Mouse (Mus musculus) liver, embryonic 14.5 days (tissue): ENCODE data around the gene Otx1. TPM values are rescaled to one million over a fixed set of nuclear protein-coding genes. Genes with fewer than 3 reads are reported as not detected.

ENCODE experiments used
- ATAC-seq: fragments of 200-750 bp; cut with Nextera tagmentation; 2 replicates; pipeline ENCODE4 v1.8.0; 2017; ENCODE audit warnings: moderate number of reproducible peaks, mild to moderate bottlenecking, moderate library complexity; ENCODE audit not compliant: insufficient read depth
- DNase-seq, 3 experiments: peaks; one replicate each; pipeline ENCODE4 v3.0.0-alpha.2; 2012 to 2013; ENCODE audit warnings: low read depth in 3 of 3, low spot score in 3 of 3
- H3K27ac ChIP-seq: fragments of 300-500 bp; sonication (generic); 2 replicates; pipeline ENCODE4 v1.5.1; 2014; ENCODE audit warnings: moderate library complexity, mild to moderate bottlenecking, control low read depth, inconsistent platforms
- H3K27me3 ChIP-seq: fragments of 300-500 bp; sonication (generic); 2 replicates; pipeline ENCODE4 v1.6.1; 2014; ENCODE audit warnings: mild to moderate bottlenecking, low read length, moderate library complexity; ENCODE audit not compliant: control insufficient read depth, insufficient read depth
- H3K36me3 ChIP-seq: fragments of 300-500 bp; sonication (generic); replicated peaks from 2 replicates; pipeline ENCODE4 v1.6.1; 2014; ENCODE audit warnings: low read depth; ENCODE audit not compliant: control insufficient read depth, insufficient read depth
- H3K4me1 ChIP-seq, 2 experiments: fragments of 200-500 bp in 1 of 2; fragments of 300-500 bp in 1 of 2; sonication (generic) in 1 of 2; replicated peaks; 2 replicates each; pipeline ENCODE4 v1.6.1; 2012 to 2014; ENCODE audit warnings: antibody characterized with exemption in 1 of 2, inconsistent platforms in 1 of 2, low read length in 1 of 2; ENCODE audit not compliant: control insufficient read depth in 2 of 2, insufficient read depth in 2 of 2
- H3K4me2 ChIP-seq: fragments of 300-500 bp; sonication (generic); 2 replicates; pipeline ENCODE4 v1.6.1; 2014; ENCODE audit warnings: low read depth, mild to moderate bottlenecking, control low read depth, moderate library complexity
- H3K4me3 ChIP-seq, 2 experiments: fragments of 200-500 bp in 1 of 2; fragments of 300-500 bp in 1 of 2; sonication (generic) in 1 of 2; 2 replicates each; pipeline ENCODE4 v1.5.1; 2012 to 2014; ENCODE audit warnings: low read depth in 2 of 2, low read length in 2 of 2, mild to moderate bottlenecking in 2 of 2, control low read depth in 1 of 2, inconsistent platforms in 1 of 2, moderate library complexity in 1 of 2; ENCODE audit not compliant: insufficient read depth in 1 of 2
- H3K9ac ChIP-seq: fragments of 300-500 bp; sonication (generic); replicated peaks from 2 replicates; pipeline ENCODE4 v1.6.1; 2014; ENCODE audit warnings: mild to moderate bottlenecking, control low read depth, moderate library complexity
- H3K9me3 ChIP-seq: fragments of 300-500 bp; sonication (generic); 2 replicates; pipeline ENCODE4 v1.6.1; 2016; ENCODE audit warnings: low read length, mixed read lengths; ENCODE audit not compliant: control insufficient read depth
- CTCF ChIP-seq: IDR thresholded peaks from 2 replicates; pipeline ENCODE4 v1.5.1; 2016; ENCODE audit warnings: antibody characterized with exemption, low read depth, control low read depth
- EP300 ChIP-seq: IDR thresholded peaks from 2 replicates; pipeline ENCODE4 v1.6.1; 2016; ENCODE audit warnings: antibody characterized with exemption, low read depth
- WGBS: fragments of 180-500 bp; shearing (Covaris S2); extraction: QIAGEN DNeasy Blood & Tissue Kit; methylation state at CpG from one replicate; pipeline ENCODE4 v1.1.7; 2014; ENCODE audit not compliant: insufficient replicate concordance; 5-methylcytosine and 5-hydroxymethylcytosine counted together
- polyA plus RNA-seq, 2 experiments: library from polyadenylated mRNA; depleted of rRNA in 1 of 2; stranded (reverse) in 1 of 2; unstranded in 1 of 2; fragments of >200 nt; fragmentation: Nextera tagmentation in 1 of 2; extraction: Ambion mirVana in 1 of 2; gene quantifications; 2 replicates each; pipeline versions ENCODE4 v1.2.1 to v1.2.3; 2012 to 2014

The Otx1 gene
- polyA plus RNA-seq, 2 experiments, result not detected

DNA sequence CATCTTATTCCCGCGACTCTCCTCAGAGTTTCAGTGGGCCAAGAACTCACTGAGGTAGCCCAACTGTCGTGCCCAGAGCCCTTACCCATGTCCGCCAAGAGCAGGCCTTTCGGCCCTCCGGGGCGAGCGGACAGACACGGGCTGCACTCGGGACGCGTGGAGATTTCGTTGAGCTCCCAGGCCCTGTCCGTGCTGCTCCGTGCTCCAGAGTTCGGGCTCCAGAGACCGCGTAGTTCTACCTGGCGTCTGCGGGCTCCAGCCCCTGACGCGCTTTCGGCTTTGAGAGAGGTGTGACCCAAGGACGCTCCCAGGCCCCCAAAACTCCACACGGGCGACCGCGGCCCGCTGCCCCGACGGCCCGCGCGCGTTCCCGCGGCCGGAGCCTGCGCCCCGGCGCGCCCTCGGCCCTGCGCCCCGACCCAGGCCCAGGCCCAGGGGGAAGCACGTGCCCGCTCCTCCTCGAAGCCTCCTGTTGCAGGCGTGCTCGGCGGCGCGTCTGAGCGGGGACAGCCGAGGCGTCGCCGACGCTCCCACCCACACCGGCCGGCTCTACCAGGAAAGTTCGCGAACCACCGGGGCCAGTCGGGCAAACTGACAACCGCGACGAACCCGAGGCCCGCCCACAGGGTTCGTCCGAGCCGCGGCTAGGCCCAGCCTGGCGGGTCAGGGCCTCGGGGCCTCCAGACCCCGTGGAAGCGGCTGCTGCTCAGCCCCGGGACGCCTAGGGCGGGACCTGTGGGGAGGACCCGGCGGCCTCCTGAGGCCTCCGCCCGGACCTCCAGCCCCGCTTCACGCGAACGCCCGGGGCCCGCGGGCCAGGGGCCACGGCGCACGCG is 9.7 kb downstream of the Otx1 start:
- no peaks in the 10 kb centered on the region for H3K4me1 ChIP-seq
- H3K36me3 ChIP-seq, result no peaks in the 10 kb centered on the region
- DNase-seq (no peak), ATAC-seq (no peak)
- TF ChIP-seq EP300 (no peak), CTCF (no peak)
- peaks cover 87% of the 10 kb centered on the region for H3K27me3 ChIP-seq
- H3K4me3 ChIP-seq, result no peak overlapping the region
- no peak overlapping the region for H3K27ac ChIP-seq
- WGBS, result 3% methylated on average over 95 of the region's 96 CpGs
- no peaks in the 10 kb centered on the region for H3K9me3 ChIP-seq
- no peak overlapping the region for H3K4me2 ChIP-seq
- no peak overlapping the region for H3K9ac ChIP-seq

DNA sequence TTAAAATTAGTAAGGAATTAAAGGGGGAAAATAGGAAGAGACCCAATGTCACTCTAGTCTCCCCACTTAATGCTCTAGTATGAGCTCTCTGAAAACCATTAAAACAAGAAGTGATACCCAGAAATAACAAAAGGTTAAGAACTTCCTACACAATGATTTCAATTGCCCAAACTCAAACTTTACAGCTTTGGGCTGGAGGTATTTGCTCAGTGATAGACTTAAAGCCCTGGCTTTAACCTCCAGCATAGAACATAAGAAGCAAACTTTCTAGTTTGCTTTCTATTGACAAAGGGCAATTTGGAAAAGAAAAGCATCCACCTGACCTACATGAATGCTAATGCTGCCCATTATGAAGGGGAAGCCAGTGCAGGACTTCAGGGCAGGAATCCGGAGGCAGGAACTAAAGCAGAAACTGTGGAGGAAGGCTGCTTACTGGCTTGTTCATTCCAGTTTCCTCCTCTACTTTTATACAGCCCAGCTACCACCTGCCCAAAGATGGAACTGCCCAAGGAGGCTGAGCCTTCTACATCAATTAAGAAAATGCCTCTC is 14.2 kb downstream of the Otx1 start:
- WGBS, result 41% methylated on average over 1 of the region's 1 CpGs
- Histone ChIP-seq H3K27ac (no peak overlapping the region), H3K4me1 (no peaks in the 10 kb centered on the region), H3K9me3 (no peaks in the 10 kb centered on the region), H3K9ac (no peak overlapping the region), H3K27me3 (peaks cover 52% of the 10 kb centered on the region), H3K4me2 (no peak overlapping the region), H3K4me3 (no peak overlapping the region), H3K36me3 (no peaks in the 10 kb centered on the region)
- DNase-seq (no peak), ATAC-seq (no peak)
- TF ChIP-seq EP300 (no peak), CTCF (no peak)

DNA sequence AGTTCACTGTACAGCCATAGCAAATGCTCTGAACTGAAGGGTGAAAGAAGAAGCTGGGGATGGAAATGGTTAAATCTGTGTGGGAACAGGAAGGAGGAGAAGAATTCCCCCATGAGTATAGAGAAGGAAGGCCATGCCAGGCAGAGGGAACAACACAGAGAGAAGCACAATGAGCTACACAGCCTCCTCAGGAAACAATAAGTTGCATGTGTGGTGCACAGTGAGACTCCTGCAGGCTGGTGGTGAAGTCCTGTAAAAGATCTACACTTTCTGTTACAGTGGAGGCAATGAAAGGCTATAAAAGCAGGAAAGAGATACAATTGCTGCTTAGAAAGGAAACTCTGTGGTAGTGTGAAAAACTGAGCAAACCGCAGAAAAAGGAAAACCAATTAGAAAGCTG is 17.6 kb downstream of the Otx1 start:
- no peak overlapping the region for H3K4me2 ChIP-seq
- H3K27ac ChIP-seq, result no peak overlapping the region
- H3K27me3 ChIP-seq, result peaks cover 28% of the 10 kb centered on the region
- 7% methylated on average over 1 of the region's 1 CpGs for WGBS
- H3K9ac ChIP-seq, result no peak overlapping the region
- TF ChIP-seq EP300 (no peak), CTCF (no peak)
- no peaks in the 10 kb centered on the region for H3K9me3 ChIP-seq
- DNase-seq (no peak), ATAC-seq (no peak)
- no peak overlapping the region for H3K4me3 ChIP-seq
- H3K4me1 ChIP-seq, result no peaks in the 10 kb centered on the region
- H3K36me3 ChIP-seq, result no peaks in the 10 kb centered on the region

GRCm38 (mm10) chr11:21974005-21974531 is 28.6 kb downstream of the Otx1 start:
- Histone ChIP-seq H3K4me1 (no peaks in the 10 kb centered on the region), H3K9ac (no peak overlapping the region), H3K9me3 (no peaks in the 10 kb centered on the region), H3K27me3 (no peaks in the 10 kb centered on the region), H3K4me2 (no peak overlapping the region), H3K27ac (no peak overlapping the region), H3K4me3 (no peak overlapping the region), H3K36me3 (no peaks in the 10 kb centered on the region)
- no peak for ATAC-seq
- 44% methylated on average over 5 of the region's 5 CpGs for WGBS
- TF ChIP-seq CTCF (peak; percentile 40), EP300 (no peak)
- no peak for DNase-seq

DNA sequence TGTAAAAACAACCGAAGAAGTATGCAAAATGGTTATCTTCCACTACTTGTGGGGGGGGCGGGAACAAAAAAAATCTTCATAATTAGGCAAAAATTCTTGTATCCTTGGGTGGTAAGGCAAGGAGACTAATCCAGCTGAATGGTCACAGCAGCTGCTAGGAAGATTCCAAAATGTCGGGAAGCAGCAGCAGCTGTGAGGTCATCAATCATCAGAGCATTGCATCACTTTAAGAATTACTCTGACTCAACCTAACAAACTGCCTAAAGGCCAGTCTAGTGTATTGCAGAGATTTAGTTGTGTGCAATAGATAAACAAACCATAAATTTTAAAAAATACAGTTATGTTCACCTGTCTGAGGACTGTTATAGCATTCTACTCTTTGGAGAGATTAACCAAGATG is 29.1 kb downstream of the Otx1 start:
- WGBS, result 52% methylated on average over 3 of the region's 3 CpGs
- no peak overlapping the region for H3K27ac ChIP-seq
- no peaks in the 10 kb centered on the region for H3K27me3 ChIP-seq
- H3K4me2 ChIP-seq, result no peak overlapping the region
- no peak for DNase-seq
- ATAC-seq, result no peak
- no peaks in the 10 kb centered on the region for H3K4me1 ChIP-seq
- no peaks in the 10 kb centered on the region for H3K36me3 ChIP-seq
- no peaks in the 10 kb centered on the region for H3K9me3 ChIP-seq
- H3K4me3 ChIP-seq, result no peak overlapping the region
- TF ChIP-seq CTCF (no peak), EP300 (no peak)
- H3K9ac ChIP-seq, result no peak overlapping the region
